Mouse (Mus musculus): Measurements from ENCODE around the gene Prox1.

Prox1 gene

GRCm38 (mm10) chr1:190155021-190155420 lies 15.5 kb downstream of the Prox1 start:
- in situ Hi-C loops (cut with MboI; ENCODE audit: low pct_unique_long_range_greater_than_20kb in 1 of 2, low sequenced_read_pairs in 2 of 2, unreplicated experiment in 1 of 2): no loop called here

- in situ Hi-C loops (cut with MboI; ENCODE audit: low pct_unique_long_range_greater_than_20kb in 1 of 2, low sequenced_read_pairs in 2 of 2, unreplicated experiment in 1 of 2): no loop called here
Measured at GRCm38 (mm10) chr1:190154292-190154691, 16.2 kb downstream of the Prox1 start.

GRCm38 (mm10) chr1:190152603-190153002 lies 17.9 kb downstream of the Prox1 start:
- in situ Hi-C loops (cut with MboI; ENCODE audit: low pct_unique_long_range_greater_than_20kb in 1 of 2, low sequenced_read_pairs in 2 of 2, unreplicated experiment in 1 of 2): no loop called here

GRCm38 (mm10) chr1:190149233-190149741 lies 21.2 kb downstream of the Prox1 start:
- in situ Hi-C loops (cut with MboI; ENCODE audit: low pct_unique_long_range_greater_than_20kb in 1 of 2, low sequenced_read_pairs in 2 of 2, unreplicated experiment in 1 of 2): no loop called here

- in situ Hi-C loops (cut with MboI; ENCODE audit: low pct_unique_long_range_greater_than_20kb in 1 of 2, low sequenced_read_pairs in 2 of 2, unreplicated experiment in 1 of 2): no loop called here
Measured at GRCm38 (mm10) chr1:190148661-190149232, 21.8 kb downstream of the Prox1 start.

GRCm38 (mm10) chr1:190147816-190148215 lies 22.7 kb downstream of the Prox1 start:
- in situ Hi-C loops (cut with MboI; ENCODE audit: low pct_unique_long_range_greater_than_20kb in 1 of 2, low sequenced_read_pairs in 2 of 2, unreplicated experiment in 1 of 2): no loop called here

- in situ Hi-C loops (cut with MboI; ENCODE audit: low pct_unique_long_range_greater_than_20kb in 1 of 2, low sequenced_read_pairs in 2 of 2, unreplicated experiment in 1 of 2): no loop called here
Measured at GRCm38 (mm10) chr1:190144416-190144815, 26.1 kb downstream of the Prox1 start.

GRCm38 (mm10) chr1:190143593-190143992 lies 26.9 kb downstream of the Prox1 start:
- in situ Hi-C loops (cut with MboI; ENCODE audit: low pct_unique_long_range_greater_than_20kb in 1 of 2, low sequenced_read_pairs in 2 of 2, unreplicated experiment in 1 of 2): no loop called here

GRCm38 (mm10) chr1:190142584-190142983 lies 27.9 kb downstream of the Prox1 start:
- in situ Hi-C loops (cut with MboI; ENCODE audit: low pct_unique_long_range_greater_than_20kb in 1 of 2, low sequenced_read_pairs in 2 of 2, unreplicated experiment in 1 of 2): no loop called here

- in situ Hi-C loops (cut with MboI; ENCODE audit: low pct_unique_long_range_greater_than_20kb in 1 of 2, low sequenced_read_pairs in 2 of 2, unreplicated experiment in 1 of 2): no loop called here
Measured at GRCm38 (mm10) chr1:190140519-190140918, 30.0 kb downstream of the Prox1 start.

- in situ Hi-C loops (cut with MboI; ENCODE audit: low pct_unique_long_range_greater_than_20kb in 1 of 2, low sequenced_read_pairs in 2 of 2, unreplicated experiment in 1 of 2): no loop called here
Measured at GRCm38 (mm10) chr1:190139711-190140405, 30.7 kb downstream of the Prox1 start.

- in situ Hi-C loops (cut with MboI; ENCODE audit: low pct_unique_long_range_greater_than_20kb in 1 of 2, low sequenced_read_pairs in 2 of 2, unreplicated experiment in 1 of 2): no loop called here
Measured at GRCm38 (mm10) chr1:190137943-190138342, 32.6 kb downstream of the Prox1 start.

GRCm38 (mm10) chr1:190132897-190133296 lies 37.6 kb downstream of the Prox1 start:
- in situ Hi-C loops (cut with MboI; ENCODE audit: low pct_unique_long_range_greater_than_20kb in 1 of 2, low sequenced_read_pairs in 2 of 2, unreplicated experiment in 1 of 2): no loop called here

GRCm38 (mm10) chr1:190130888-190131287 lies 39.6 kb downstream of the Prox1 start:
- in situ Hi-C loops (cut with MboI; ENCODE audit: low pct_unique_long_range_greater_than_20kb in 1 of 2, low sequenced_read_pairs in 2 of 2, unreplicated experiment in 1 of 2): no loop called here

GRCm38 (mm10) chr1:190129553-190129952 lies 41.0 kb downstream of the Prox1 start:
- in situ Hi-C loops (cut with MboI; ENCODE audit: low pct_unique_long_range_greater_than_20kb in 1 of 2, low sequenced_read_pairs in 2 of 2, unreplicated experiment in 1 of 2): no loop called here

- in situ Hi-C loops (cut with MboI; ENCODE audit: low pct_unique_long_range_greater_than_20kb in 1 of 2, low sequenced_read_pairs in 2 of 2, unreplicated experiment in 1 of 2): no loop called here
Measured at GRCm38 (mm10) chr1:190128674-190129322, 41.7 kb downstream of the Prox1 start.

GRCm38 (mm10) chr1:190127878-190128277 lies 42.6 kb downstream of the Prox1 start:
- in situ Hi-C loops (cut with MboI; ENCODE audit: low pct_unique_long_range_greater_than_20kb in 1 of 2, low sequenced_read_pairs in 2 of 2, unreplicated experiment in 1 of 2): no loop called here

- in situ Hi-C loops (cut with MboI; ENCODE audit: low pct_unique_long_range_greater_than_20kb in 1 of 2, low sequenced_read_pairs in 2 of 2, unreplicated experiment in 1 of 2): no loop called here
Measured at GRCm38 (mm10) chr1:190127163-190127795, 43.2 kb downstream of the Prox1 start.
